Mouse (Mus musculus) erythroblast, embryonic 14.5 days (primary cell): Measurements from ENCODE around the gene Btnl6.

Source experiments
- GATA1 ChIP-seq: IDR thresholded peaks from 2 replicates; pipeline ENCODE4 v1.6.1; 2012; ENCODE audit warnings: low read length, inconsistent platforms, mixed read lengths
- TAL1 ChIP-seq: IDR thresholded peaks from 3 replicates; pipeline ENCODE4 v1.6.1; 2012; ENCODE audit warnings: low read length, inconsistent platforms, mixed read lengths

GRCm38 (mm10) chr17:34470491-34470890 lies 46.7 kb downstream of the Btnl6 start:
- no peak for TF ChIP-seq GATA1
- TF ChIP-seq TAL1, result no peak
